Mouse (Mus musculus): ENCODE measurements around the gene Kcnj15. TPM values are rescaled to one million over a fixed set of nuclear protein-coding genes. Genes with fewer than 3 reads are reported as not detected.

Gene Kcnj15
- total RNA-seq, 1 experiment, result 0.04 TPM

DNA sequence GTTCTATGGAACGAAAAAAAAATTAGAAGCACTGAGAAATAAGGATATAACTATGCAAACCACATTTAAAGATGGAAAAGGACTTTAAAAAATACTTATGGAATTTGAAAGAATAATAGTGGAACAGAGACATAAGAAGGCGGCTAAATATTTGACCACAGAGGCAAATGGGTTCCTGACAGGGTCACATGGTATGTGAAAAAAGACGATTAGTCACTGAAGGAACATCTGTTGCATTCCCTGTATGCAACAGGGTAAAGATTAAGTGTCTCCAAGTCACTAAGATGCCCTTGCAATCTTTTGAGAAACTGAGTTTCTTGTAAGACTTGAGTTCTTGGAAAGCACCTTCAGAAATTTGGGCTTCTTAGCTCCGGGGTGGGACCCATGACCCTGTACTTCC is 27.7 kb downstream of the Kcnj15 start:
- in situ Hi-C loops (cut with MboI; ENCODE audit: low sequenced_read_pairs in 2 of 2, unreplicated experiment in 2 of 2), result no loop called here
- Histone ChIP-seq H3K4me1 (ENCODE audit: control insufficient read depth in 2 of 2, insufficient read depth in 2 of 2, low read length in 2 of 2, poor library complexity in 1 of 2) (no peaks in the 10 kb centered on the region), H3K27ac (ENCODE audit: insufficient read depth, low read depth, low read length, poor library complexity, severe bottlenecking) (no peak overlapping the region), H3K9me3 (ENCODE audit: control insufficient read depth, insufficient read depth, low read depth, low read length) (no peaks in the 10 kb centered on the region), H3K4me3 (ENCODE audit: insufficient read depth in 1 of 2, low read depth in 1 of 2, low read length in 2 of 2, poor library complexity in 1 of 2, severe bottlenecking in 1 of 2) (no peak overlapping the region), H3K36me3 (ENCODE audit: control insufficient read depth, insufficient read depth, low read length, poor library complexity, severe bottlenecking) (no peaks in the 10 kb centered on the region), H3K9ac (ENCODE audit: insufficient read depth, low read depth, low read length, poor library complexity, severe bottlenecking) (no peak overlapping the region)
- TF ChIP-seq ZNF384 (IDR thresholded peaks at IDR 0.05; ENCODE audit: low read depth, low read length) (no peak), CHD2 (IDR thresholded peaks at IDR 0.05; ENCODE audit: low read depth, low read length) (no peak), MAFK (IDR thresholded peaks at IDR 0.05; ENCODE audit: insufficient read depth, low read depth, low read length) (no peak), ZC3H11A (IDR thresholded peaks at IDR 0.05; ENCODE audit: borderline replicate concordance, low read depth, low read length) (no peak), HCFC1 (IDR thresholded peaks at IDR 0.05; ENCODE audit: borderline replicate concordance, insufficient read depth, low read length) (no peak)
- no peak for DNase-seq (ENCODE audit: low read depth, low spot score)

DNA sequence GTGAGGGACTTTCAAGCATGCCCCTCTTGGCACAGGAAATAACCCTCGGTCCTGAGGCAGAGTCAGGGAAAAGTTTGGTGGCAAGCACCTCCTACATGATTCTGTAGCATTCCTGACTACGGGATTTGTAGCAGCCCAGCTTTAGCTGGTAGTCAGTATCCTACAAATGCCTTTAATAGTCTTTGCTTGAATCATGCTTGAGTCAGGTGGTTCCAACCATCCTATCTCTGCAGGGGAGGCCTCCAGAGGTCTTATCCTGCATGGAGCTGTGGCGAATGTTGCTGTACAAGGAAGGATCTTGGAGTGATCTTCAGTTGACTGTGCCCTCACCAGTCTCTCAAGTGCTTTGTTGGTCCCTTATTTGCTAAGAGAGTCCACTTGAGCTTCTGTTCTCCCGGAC is 28.4 kb downstream of the Kcnj15 start:
- Histone ChIP-seq H3K4me3 (ENCODE audit: insufficient read depth in 1 of 2, low read depth in 1 of 2, low read length in 2 of 2, poor library complexity in 1 of 2, severe bottlenecking in 1 of 2) (no peak overlapping the region), H3K4me1 (ENCODE audit: control insufficient read depth in 2 of 2, insufficient read depth in 2 of 2, low read length in 2 of 2, poor library complexity in 1 of 2) (no peaks in the 10 kb centered on the region), H3K9ac (ENCODE audit: insufficient read depth, low read depth, low read length, poor library complexity, severe bottlenecking) (no peak overlapping the region), H3K27ac (ENCODE audit: insufficient read depth, low read depth, low read length, poor library complexity, severe bottlenecking) (no peak overlapping the region), H3K9me3 (ENCODE audit: control insufficient read depth, insufficient read depth, low read depth, low read length) (no peaks in the 10 kb centered on the region), H3K36me3 (ENCODE audit: control insufficient read depth, insufficient read depth, low read length, poor library complexity, severe bottlenecking) (no peaks in the 10 kb centered on the region)
- in situ Hi-C loops (cut with MboI; ENCODE audit: low sequenced_read_pairs in 2 of 2, unreplicated experiment in 2 of 2), result no loop called here
- DNase-seq (ENCODE audit: low read depth, low spot score), result no peak
- TF ChIP-seq CHD2 (IDR thresholded peaks at IDR 0.05; ENCODE audit: low read depth, low read length), result no peak
- TF ChIP-seq HCFC1 (IDR thresholded peaks at IDR 0.05; ENCODE audit: borderline replicate concordance, insufficient read depth, low read length), result no peak
- TF ChIP-seq ZC3H11A (IDR thresholded peaks at IDR 0.05; ENCODE audit: borderline replicate concordance, low read depth, low read length), result no peak
- no peak for TF ChIP-seq MAFK (IDR thresholded peaks at IDR 0.05; ENCODE audit: insufficient read depth, low read depth, low read length)

DNA sequence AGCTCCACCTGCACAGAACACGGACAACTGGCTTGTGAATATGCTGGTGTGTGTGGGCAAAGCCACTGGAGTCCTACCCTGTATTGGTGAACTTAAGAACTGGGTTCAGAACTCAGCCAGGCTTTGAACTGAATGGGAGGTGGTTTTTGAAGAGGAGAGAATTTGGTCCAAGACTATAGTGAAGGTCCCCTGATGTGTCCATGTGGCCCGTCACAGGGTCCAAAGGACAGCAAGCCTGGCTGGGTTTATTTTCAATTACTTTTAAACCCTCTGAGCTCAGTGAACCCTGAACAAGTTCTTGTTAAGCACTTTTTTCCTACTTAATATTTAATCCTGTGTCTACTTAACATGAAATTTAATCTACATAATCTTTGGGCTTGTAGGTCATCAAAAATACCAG is 30.3 kb downstream of the Kcnj15 start:
- no peak for TF ChIP-seq MAFK (IDR thresholded peaks at IDR 0.05; ENCODE audit: insufficient read depth, low read depth, low read length)
- no peak for TF ChIP-seq HCFC1 (IDR thresholded peaks at IDR 0.05; ENCODE audit: borderline replicate concordance, insufficient read depth, low read length)
- TF ChIP-seq ZNF384 (IDR thresholded peaks at IDR 0.05; ENCODE audit: low read depth, low read length), result no peak
- TF ChIP-seq ZC3H11A (IDR thresholded peaks at IDR 0.05; ENCODE audit: borderline replicate concordance, low read depth, low read length), result no peak
- no peak for TF ChIP-seq CHD2 (IDR thresholded peaks at IDR 0.05; ENCODE audit: low read depth, low read length)

DNA sequence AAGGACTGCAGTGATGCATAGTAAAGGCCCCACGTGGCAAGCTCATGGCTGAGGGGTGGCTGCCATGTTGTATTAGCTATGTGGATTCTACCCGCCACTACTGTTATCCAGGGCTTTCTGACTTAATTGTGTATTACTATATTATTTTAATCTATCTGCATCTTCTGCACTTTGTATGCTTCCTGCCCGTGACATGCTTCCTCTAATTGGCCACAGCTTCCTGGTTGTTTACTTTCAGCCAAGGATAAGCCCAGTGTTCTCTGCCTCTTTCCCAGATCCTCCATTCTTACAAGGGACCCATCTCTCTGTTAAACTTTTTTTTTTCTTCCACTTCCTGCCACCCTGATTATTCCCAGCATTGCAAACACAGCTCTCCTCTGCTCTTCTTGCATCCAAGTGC is 32.0 kb downstream of the Kcnj15 start:
- TF ChIP-seq MAFK (IDR thresholded peaks at IDR 0.05; ENCODE audit: insufficient read depth, low read depth, low read length) (no peak), ZC3H11A (IDR thresholded peaks at IDR 0.05; ENCODE audit: borderline replicate concordance, low read depth, low read length) (no peak), ZNF384 (IDR thresholded peaks at IDR 0.05; ENCODE audit: low read depth, low read length) (no peak), HCFC1 (IDR thresholded peaks at IDR 0.05; ENCODE audit: borderline replicate concordance, insufficient read depth, low read length) (no peak)
- H3K4me1 ChIP-seq (ENCODE audit: control insufficient read depth in 2 of 2, insufficient read depth in 2 of 2, low read length in 2 of 2, poor library complexity in 1 of 2), result no peaks in the 10 kb centered on the region
- no peaks in the 10 kb centered on the region for H3K36me3 ChIP-seq (ENCODE audit: control insufficient read depth, insufficient read depth, low read length, poor library complexity, severe bottlenecking)
- in situ Hi-C loops (cut with MboI; ENCODE audit: low sequenced_read_pairs in 2 of 2, unreplicated experiment in 2 of 2), result no loop called here
- H3K9me3 ChIP-seq (ENCODE audit: control insufficient read depth, insufficient read depth, low read depth, low read length), result no peaks in the 10 kb centered on the region
- H3K4me3 ChIP-seq (ENCODE audit: insufficient read depth in 1 of 2, low read depth in 1 of 2, low read length in 2 of 2, poor library complexity in 1 of 2, severe bottlenecking in 1 of 2), result no peak overlapping the region
- H3K27ac ChIP-seq (ENCODE audit: insufficient read depth, low read depth, low read length, poor library complexity, severe bottlenecking), result no peak overlapping the region
- no peak for DNase-seq (ENCODE audit: low read depth, low spot score)
- H3K9ac ChIP-seq (ENCODE audit: insufficient read depth, low read depth, low read length, poor library complexity, severe bottlenecking), result no peak overlapping the region

More for the DNA sequence above, 30.3 kb downstream of the Kcnj15 start:
- no peaks in the 10 kb centered on the region for H3K36me3 ChIP-seq (ENCODE audit: control insufficient read depth, insufficient read depth, low read length, poor library complexity, severe bottlenecking)
- no peak overlapping the region for H3K9ac ChIP-seq (ENCODE audit: insufficient read depth, low read depth, low read length, poor library complexity, severe bottlenecking)
- H3K4me1 ChIP-seq (ENCODE audit: control insufficient read depth in 2 of 2, insufficient read depth in 2 of 2, low read length in 2 of 2, poor library complexity in 1 of 2), result no peaks in the 10 kb centered on the region
- no peaks in the 10 kb centered on the region for H3K9me3 ChIP-seq (ENCODE audit: control insufficient read depth, insufficient read depth, low read depth, low read length)
- in situ Hi-C loops (cut with MboI; ENCODE audit: low sequenced_read_pairs in 2 of 2, unreplicated experiment in 2 of 2), result no loop called here
- H3K27ac ChIP-seq (ENCODE audit: insufficient read depth, low read depth, low read length, poor library complexity, severe bottlenecking), result no peak overlapping the region
- H3K4me3 ChIP-seq (ENCODE audit: insufficient read depth in 1 of 2, low read depth in 1 of 2, low read length in 2 of 2, poor library complexity in 1 of 2, severe bottlenecking in 1 of 2), result no peak overlapping the region
- DNase-seq (ENCODE audit: low read depth, low spot score), result no peak

DNA sequence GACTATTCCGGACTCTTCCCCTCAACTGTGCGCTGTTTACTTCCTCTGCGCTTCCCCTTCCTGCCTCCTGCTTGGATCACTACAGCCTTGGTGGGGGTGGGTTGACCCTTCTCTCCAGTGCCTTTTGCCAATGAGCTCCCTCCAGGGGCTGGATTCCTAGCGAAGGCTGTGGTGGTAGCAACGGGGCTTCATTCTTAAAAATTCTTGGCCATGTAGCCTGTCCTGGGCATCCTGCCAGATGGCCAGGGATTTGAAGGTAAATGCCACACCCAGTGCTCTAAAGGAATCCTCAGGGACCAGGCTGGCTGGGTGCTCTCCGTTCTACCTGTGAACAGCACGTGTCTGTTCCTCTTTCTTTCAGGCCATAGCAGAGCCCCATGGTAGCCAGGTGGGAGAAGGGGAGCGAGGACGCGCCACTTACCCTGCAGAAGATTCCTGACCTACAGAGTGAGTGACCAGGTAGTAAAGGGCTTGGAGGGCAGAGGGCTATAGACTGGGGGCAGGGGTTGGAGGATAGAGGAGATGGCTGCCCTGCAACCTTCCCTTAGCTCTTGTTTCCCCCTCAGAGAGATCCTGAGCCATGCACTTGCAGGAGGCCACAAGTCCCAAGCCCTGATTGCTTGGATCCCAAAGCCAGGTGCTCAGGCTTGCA is 34.2 kb downstream of the Kcnj15 start:
- no peak overlapping the region for H3K4me3 ChIP-seq (ENCODE audit: insufficient read depth in 1 of 2, low read depth in 1 of 2, low read length in 2 of 2, poor library complexity in 1 of 2, severe bottlenecking in 1 of 2)
- no peaks in the 10 kb centered on the region for H3K4me1 ChIP-seq (ENCODE audit: control insufficient read depth in 2 of 2, insufficient read depth in 2 of 2, low read length in 2 of 2, poor library complexity in 1 of 2)
- TF ChIP-seq ZNF384 (IDR thresholded peaks at IDR 0.05; ENCODE audit: low read depth, low read length) (no peak), MAFK (IDR thresholded peaks at IDR 0.05; ENCODE audit: insufficient read depth, low read depth, low read length) (no peak), HCFC1 (IDR thresholded peaks at IDR 0.05; ENCODE audit: borderline replicate concordance, insufficient read depth, low read length) (no peak), ZC3H11A (IDR thresholded peaks at IDR 0.05; ENCODE audit: borderline replicate concordance, low read depth, low read length) (no peak), CHD2 (IDR thresholded peaks at IDR 0.05; ENCODE audit: low read depth, low read length) (no peak)
- H3K27ac ChIP-seq (ENCODE audit: insufficient read depth, low read depth, low read length, poor library complexity, severe bottlenecking), result no peak overlapping the region
- no peak for DNase-seq (ENCODE audit: low read depth, low spot score)
- no peaks in the 10 kb centered on the region for H3K36me3 ChIP-seq (ENCODE audit: control insufficient read depth, insufficient read depth, low read length, poor library complexity, severe bottlenecking)
- no peaks in the 10 kb centered on the region for H3K9me3 ChIP-seq (ENCODE audit: control insufficient read depth, insufficient read depth, low read depth, low read length)
- no peak overlapping the region for H3K9ac ChIP-seq (ENCODE audit: insufficient read depth, low read depth, low read length, poor library complexity, severe bottlenecking)
- in situ Hi-C loops (cut with MboI; ENCODE audit: low sequenced_read_pairs in 2 of 2, unreplicated experiment in 2 of 2), result no loop called here
